Mouse (Mus musculus) intestine, embryonic 15.5 days (tissue): Measurements from ENCODE around the gene Nifk. TPM values are rescaled to one million over a fixed set of nuclear protein-coding genes. Genes with fewer than 3 reads are reported as not detected.

ENCODE experiments used
- ATAC-seq: fragments of 200-750 bp; cut with Nextera tagmentation; 2 replicates; pipeline ENCODE4 v1.8.0; 2017; ENCODE audit warnings: moderate TSS enrichment, moderate library complexity
- H3K27ac ChIP-seq: fragments of 300-500 bp; sonication (generic); 2 replicates; pipeline ENCODE4 v1.5.1; 2015; ENCODE audit warnings: mild to moderate bottlenecking, inconsistent platforms
- H3K27me3 ChIP-seq: fragments of 300-500 bp; sonication (generic); replicated peaks from 2 replicates; pipeline ENCODE4 v1.6.1; 2015; ENCODE audit warnings: inconsistent platforms
- H3K36me3 ChIP-seq: fragments of 300-500 bp; sonication (generic); 2 replicates; pipeline ENCODE4 v1.6.1; 2015; ENCODE audit warnings: inconsistent platforms
- H3K4me1 ChIP-seq: fragments of 300-500 bp; sonication (generic); replicated peaks from 2 replicates; pipeline ENCODE4 v1.6.1; 2015; ENCODE audit warnings: inconsistent platforms
- H3K4me2 ChIP-seq: fragments of 300-500 bp; sonication (generic); replicated peaks from 2 replicates; pipeline ENCODE4 v1.6.1; 2015; ENCODE audit warnings: mild to moderate bottlenecking, inconsistent platforms
- H3K4me3 ChIP-seq: fragments of 300-500 bp; sonication (generic); replicated peaks from 2 replicates; pipeline ENCODE4 v1.5.1; 2015; ENCODE audit warnings: inconsistent platforms
- H3K9ac ChIP-seq: fragments of 300-500 bp; sonication (generic); 2 replicates; pipeline ENCODE4 v1.6.1; 2015; ENCODE audit warnings: inconsistent platforms
- H3K9me3 ChIP-seq: fragments of 300-500 bp; sonication (generic); 2 replicates; pipeline ENCODE4 v1.6.1; 2016; ENCODE audit warnings: inconsistent platforms
- WGBS: fragments of 180-500 bp; shearing (Covaris S2); methylation state at CpG from one replicate; pipeline ENCODE4 v1.1.7; 2015; 5-methylcytosine and 5-hydroxymethylcytosine counted together
- polyA plus RNA-seq: library from polyadenylated mRNA; unstranded; fragments of >200 nt; fragmentation: Nextera tagmentation; extraction: Ambion mirVana; gene quantifications from 2 replicates; pipeline ENCODE4 v1.2.1, GENCODE M21; 2015

The Nifk gene
- 78.4 and 87.5 TPM in 2 replicates for polyA plus RNA-seq

- H3K9ac ChIP-seq, result peak within 1 kb of the TSS; percentile 78
- no peak within 1 kb of the TSS for H3K27ac ChIP-seq
These were observed at the start of gene Nifk for GRCm38 (mm10) chr1:118321661-118322201. Gene Nifk, plus strand, starts transcription at chr1:118321839.

GRCm38 (mm10) chr1:118275139-118275538 is 46.5 kb upstream of the Nifk start:
- no peak overlapping the region for H3K4me2 ChIP-seq
- H3K27me3 ChIP-seq, result no peaks in the 10 kb centered on the region
- H3K4me1 ChIP-seq, result no peaks in the 10 kb centered on the region
- H3K9me3 ChIP-seq, result no peaks in the 10 kb centered on the region
- no peak overlapping the region for H3K9ac ChIP-seq
- H3K36me3 ChIP-seq, result no peaks in the 10 kb centered on the region
- no peak overlapping the region for H3K4me3 ChIP-seq
- no peak overlapping the region for H3K27ac ChIP-seq
- no peak for ATAC-seq
- WGBS, result 10% methylated on average over 2 of the region's 2 CpGs

More at GRCm38 (mm10) chr1:118321661-118322201, at the start of gene Nifk:
- H3K9me3 ChIP-seq, result no peaks in the 10 kb centered on the region
- ATAC-seq, result peak; percentile 95
- H3K4me2 ChIP-seq, result peak within 1 kb of the TSS; percentile 74
- no peaks in the 10 kb centered on the region; the same call in 1 of the 2 replicates for H3K27me3 ChIP-seq
- peak within 1 kb of the TSS; percentile 73 for H3K4me3 ChIP-seq
- under 1% methylated on average over 37 of the region's 37 CpGs for WGBS
- H3K4me1 ChIP-seq, result peaks cover 11% of the 10 kb centered on the region
- H3K36me3 ChIP-seq, result peaks cover 9% of the 10 kb centered on the region; the same call in 1 of the 2 replicates

DNA sequence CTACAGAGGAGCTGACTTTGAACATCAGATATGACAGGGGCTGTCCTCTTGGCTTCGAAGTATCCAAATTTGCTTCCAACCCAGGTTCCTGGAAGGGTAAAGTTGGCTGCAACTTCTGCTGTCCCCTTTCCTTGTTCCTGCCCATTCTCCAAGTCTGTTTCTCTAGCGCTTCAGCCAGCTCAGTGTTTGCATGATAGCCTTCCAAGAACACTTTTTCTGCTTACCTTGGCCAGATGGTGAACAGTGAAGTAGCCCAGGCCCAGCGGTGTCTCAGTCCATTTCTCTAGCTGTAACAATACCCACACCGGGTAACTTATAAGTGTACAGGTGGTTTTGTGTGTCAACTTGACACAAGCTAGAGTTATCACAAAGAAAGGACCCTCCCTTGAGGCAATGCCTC is 29.3 kb upstream of the Nifk start:
- Histone ChIP-seq H3K4me3 (no peak overlapping the region), H3K36me3 (no peaks in the 10 kb centered on the region), H3K9ac (no peak overlapping the region), H3K4me2 (no peak overlapping the region), H3K9me3 (no peaks in the 10 kb centered on the region), H3K27me3 (no peaks in the 10 kb centered on the region), H3K27ac (no peak overlapping the region), H3K4me1 (no peaks in the 10 kb centered on the region)
- WGBS, result 90% methylated on average over 4 of the region's 4 CpGs
- ATAC-seq, result no peak

GRCm38 (mm10) chr1:118294192-118294591 is 27.4 kb upstream of the Nifk start:
- H3K36me3 ChIP-seq, result peaks cover 9% of the 10 kb centered on the region; the same call in 1 of the 2 replicates
- H3K27ac ChIP-seq, result no peak overlapping the region
- 97% methylated on average over 3 of the region's 3 CpGs for WGBS
- no peak overlapping the region for H3K9ac ChIP-seq
- no peaks in the 10 kb centered on the region for H3K4me1 ChIP-seq
- no peaks in the 10 kb centered on the region for H3K9me3 ChIP-seq
- ATAC-seq, result no peak
- no peak overlapping the region for H3K4me2 ChIP-seq
- H3K4me3 ChIP-seq, result no peak overlapping the region
- H3K27me3 ChIP-seq, result no peaks in the 10 kb centered on the region

DNA sequence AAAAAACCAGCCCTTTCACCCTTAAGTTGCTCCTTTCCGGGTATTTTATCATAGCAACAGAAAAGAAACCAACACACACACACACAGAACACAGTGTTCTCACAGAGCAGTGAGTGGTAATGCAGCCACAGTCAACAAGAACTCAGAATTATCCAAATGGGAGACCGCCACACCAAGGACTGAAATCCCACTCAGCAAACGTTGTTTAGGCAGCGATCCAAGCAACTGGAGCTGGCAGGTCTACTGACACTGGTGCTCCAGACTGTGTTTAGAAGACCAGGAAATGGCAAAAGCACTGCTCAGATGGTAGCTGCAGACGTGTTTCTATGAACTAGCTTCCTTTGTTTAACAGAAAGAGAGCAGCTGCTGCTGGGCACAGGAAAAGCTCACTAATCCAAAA is 26.8 kb upstream of the Nifk start:
- WGBS, result 72% methylated on average over 5 of the region's 5 CpGs
- no peaks in the 10 kb centered on the region for H3K27me3 ChIP-seq
- H3K27ac ChIP-seq, result no peak overlapping the region
- no peaks in the 10 kb centered on the region for H3K4me1 ChIP-seq
- ATAC-seq, result no peak
- no peak overlapping the region for H3K9ac ChIP-seq
- no peaks in the 10 kb centered on the region for H3K9me3 ChIP-seq
- peaks cover 10% of the 10 kb centered on the region for H3K36me3 ChIP-seq
- H3K4me2 ChIP-seq, result no peak overlapping the region
- no peak overlapping the region for H3K4me3 ChIP-seq

DNA sequence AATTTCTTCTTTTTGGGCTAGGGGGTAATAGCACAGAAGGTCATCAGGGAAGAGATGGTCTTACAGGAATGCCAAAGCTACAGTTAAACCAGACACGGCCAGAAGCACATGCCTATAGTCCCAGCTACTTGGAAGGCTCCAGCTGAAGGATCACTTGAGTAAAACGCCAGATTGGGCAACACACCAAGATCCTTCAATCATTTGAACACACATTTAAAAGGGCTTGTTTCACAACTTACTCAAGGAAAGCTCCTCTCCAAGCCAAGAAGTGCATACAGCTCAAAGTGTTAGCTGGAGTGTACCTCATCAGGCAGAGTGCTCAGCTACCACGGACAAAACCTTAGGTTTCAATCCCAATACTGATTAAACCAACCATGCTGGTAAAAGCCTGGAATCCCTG is 25.0 kb upstream of the Nifk start:
- Histone ChIP-seq H3K27me3 (no peaks in the 10 kb centered on the region), H3K4me3 (no peak overlapping the region), H3K9ac (no peak overlapping the region), H3K36me3 (peaks cover 19% of the 10 kb centered on the region), H3K4me1 (no peaks in the 10 kb centered on the region), H3K9me3 (no peaks in the 10 kb centered on the region), H3K27ac (no peak overlapping the region), H3K4me2 (no peak overlapping the region)
- WGBS, result 82% methylated on average over 3 of the region's 3 CpGs
- no peak for ATAC-seq

- H3K4me1 ChIP-seq, result no peaks in the 10 kb centered on the region
- no peak for ATAC-seq
- H3K9ac ChIP-seq, result no peak overlapping the region
- H3K9me3 ChIP-seq, result no peaks in the 10 kb centered on the region
- H3K4me3 ChIP-seq, result no peak overlapping the region
- H3K36me3 ChIP-seq, result peaks cover 27% of the 10 kb centered on the region
- no peaks in the 10 kb centered on the region for H3K27me3 ChIP-seq
- whole genome bisulfite sequencing, result 92% methylated on average over 2 of the region's 2 CpGs
- no peak overlapping the region for H3K27ac ChIP-seq
- H3K4me2 ChIP-seq, result no peak overlapping the region
These were observed 23.9 kb upstream of the Nifk start for GRCm38 (mm10) chr1:118297719-118298118.

DNA sequence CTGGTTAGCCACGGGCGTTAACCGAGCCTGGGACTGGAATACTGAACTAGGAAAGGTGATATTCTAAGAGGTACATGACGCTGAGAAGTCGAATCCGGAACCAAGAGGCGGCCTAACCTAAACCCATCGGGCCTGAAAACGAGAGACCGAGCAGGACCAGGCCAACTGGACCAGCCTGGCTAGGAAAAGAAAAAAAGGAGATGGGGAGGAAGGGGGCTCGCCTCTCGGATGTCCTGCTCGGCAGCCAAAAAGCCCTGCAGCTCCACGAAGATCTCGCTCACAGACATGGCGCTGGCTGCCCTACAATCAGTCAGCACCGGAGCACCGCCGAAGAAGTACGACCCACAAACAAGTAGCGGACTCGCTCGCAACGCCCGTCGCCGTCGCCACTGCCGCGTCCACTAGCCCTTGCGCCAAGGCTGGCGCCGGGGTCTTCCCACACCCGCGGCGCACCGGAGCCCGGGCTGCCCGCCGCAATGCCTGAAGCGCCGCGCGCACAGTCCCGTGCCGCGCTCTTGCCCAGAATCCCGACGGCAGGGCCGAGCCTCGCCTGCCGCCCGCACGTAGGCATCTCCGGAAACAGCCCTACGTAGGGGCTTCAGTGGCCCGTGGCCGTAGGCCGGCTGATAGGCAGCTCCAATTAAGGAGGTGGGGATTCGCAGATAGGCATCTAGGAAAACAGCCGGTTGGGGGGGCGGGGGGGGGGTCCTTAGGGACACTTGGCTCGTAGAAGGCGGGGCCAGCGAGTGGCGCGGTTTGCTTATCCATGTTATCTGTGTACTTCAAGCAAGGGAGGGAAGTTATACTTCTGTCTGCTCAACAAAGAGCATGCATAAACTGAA is 10.6 kb upstream of the Nifk start:
- no peaks in the 10 kb centered on the region for H3K27me3 ChIP-seq
- H3K27ac ChIP-seq, result peak overlapping the region; percentile 95
- peak overlapping the region; percentile 62 for H3K4me3 ChIP-seq
- under 1% methylated on average over 67 of the region's 67 CpGs for WGBS
- H3K36me3 ChIP-seq, result 0 out of 2 replicates have a peak, but pooled peaks cover 2% of the 10 kb centered on the region
- H3K4me2 ChIP-seq, result peak overlapping the region; percentile 65
- no peaks in the 10 kb centered on the region for H3K9me3 ChIP-seq
- peak overlapping the region; percentile 69 for H3K9ac ChIP-seq
- peak; percentile 97 for ATAC-seq
- 0 out of 2 replicates have a peak, but pooled peaks cover 3% of the 10 kb centered on the region for H3K4me1 ChIP-seq

DNA sequence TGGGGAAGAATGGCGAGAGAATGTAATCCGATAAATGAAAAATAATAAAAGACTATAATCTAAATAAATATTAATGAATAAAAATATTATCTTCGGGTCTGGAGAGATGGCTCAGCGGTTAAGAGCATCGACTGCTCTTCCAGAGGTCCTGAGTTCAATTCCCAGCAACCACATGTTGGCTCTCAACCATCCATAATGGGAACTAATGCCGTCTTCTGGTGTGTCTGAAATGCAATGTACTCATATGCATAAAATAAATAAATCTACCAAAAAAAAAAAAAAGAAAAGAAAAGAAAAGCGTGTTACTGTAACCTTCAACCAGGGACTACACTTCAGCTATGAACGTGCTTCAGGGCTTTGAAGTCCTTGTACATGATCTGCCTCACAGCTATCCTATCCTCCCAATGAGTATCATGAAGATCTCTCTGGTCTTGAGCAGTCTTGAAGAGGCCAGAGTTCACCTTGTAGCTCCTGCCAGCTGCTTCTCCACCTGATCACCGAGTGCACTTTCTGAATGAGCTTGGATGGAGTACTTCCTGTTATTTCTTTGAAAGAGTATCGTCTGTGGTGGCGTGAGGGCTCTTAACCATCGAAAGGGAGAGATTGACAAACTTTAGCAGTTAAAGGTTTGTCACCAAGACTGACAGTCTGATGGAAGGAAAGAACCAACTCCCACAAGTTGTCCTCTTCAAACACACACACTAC is 9.9 kb upstream of the Nifk start, which contains the start of gene Tsn:
Gene Tsn, minus strand, starts transcription at position 118 of the 705 bp plus-strand sequence.
- no peaks in the 10 kb centered on the region for H3K9me3 ChIP-seq
- 0 out of 2 replicates have a peak, but pooled peaks cover 3% of the 10 kb centered on the region for H3K4me1 ChIP-seq
- H3K4me3 ChIP-seq, result peak within 1 kb of the TSS; percentile 62
- no peaks in the 10 kb centered on the region for H3K36me3 ChIP-seq
- peak within 1 kb of the TSS; percentile 95 for H3K27ac ChIP-seq
- H3K4me2 ChIP-seq, result peak within 1 kb of the TSS; percentile 65
- ATAC-seq, result peak; percentile 39
- WGBS, result 50% methylated on average over 12 of the region's 12 CpGs
- H3K27me3 ChIP-seq, result no peaks in the 10 kb centered on the region
- peak within 1 kb of the TSS; percentile 69 for H3K9ac ChIP-seq

GRCm38 (mm10) chr1:118320696-118321095 is 943 bp upstream of the Nifk start:
- H3K27ac ChIP-seq, result no peak overlapping the region
- H3K9me3 ChIP-seq, result no peaks in the 10 kb centered on the region
- no peaks in the 10 kb centered on the region; the same call in 1 of the 2 replicates for H3K27me3 ChIP-seq
- H3K9ac ChIP-seq, result no peak overlapping the region
- WGBS, result 67% methylated on average over 2 of the region's 2 CpGs
- H3K36me3 ChIP-seq, result peaks cover 7% of the 10 kb centered on the region; the same call in 1 of the 2 replicates
- H3K4me2 ChIP-seq, result no peak overlapping the region
- ATAC-seq, result no peak
- peaks cover 11% of the 10 kb centered on the region for H3K4me1 ChIP-seq
- no peak overlapping the region for H3K4me3 ChIP-seq

DNA sequence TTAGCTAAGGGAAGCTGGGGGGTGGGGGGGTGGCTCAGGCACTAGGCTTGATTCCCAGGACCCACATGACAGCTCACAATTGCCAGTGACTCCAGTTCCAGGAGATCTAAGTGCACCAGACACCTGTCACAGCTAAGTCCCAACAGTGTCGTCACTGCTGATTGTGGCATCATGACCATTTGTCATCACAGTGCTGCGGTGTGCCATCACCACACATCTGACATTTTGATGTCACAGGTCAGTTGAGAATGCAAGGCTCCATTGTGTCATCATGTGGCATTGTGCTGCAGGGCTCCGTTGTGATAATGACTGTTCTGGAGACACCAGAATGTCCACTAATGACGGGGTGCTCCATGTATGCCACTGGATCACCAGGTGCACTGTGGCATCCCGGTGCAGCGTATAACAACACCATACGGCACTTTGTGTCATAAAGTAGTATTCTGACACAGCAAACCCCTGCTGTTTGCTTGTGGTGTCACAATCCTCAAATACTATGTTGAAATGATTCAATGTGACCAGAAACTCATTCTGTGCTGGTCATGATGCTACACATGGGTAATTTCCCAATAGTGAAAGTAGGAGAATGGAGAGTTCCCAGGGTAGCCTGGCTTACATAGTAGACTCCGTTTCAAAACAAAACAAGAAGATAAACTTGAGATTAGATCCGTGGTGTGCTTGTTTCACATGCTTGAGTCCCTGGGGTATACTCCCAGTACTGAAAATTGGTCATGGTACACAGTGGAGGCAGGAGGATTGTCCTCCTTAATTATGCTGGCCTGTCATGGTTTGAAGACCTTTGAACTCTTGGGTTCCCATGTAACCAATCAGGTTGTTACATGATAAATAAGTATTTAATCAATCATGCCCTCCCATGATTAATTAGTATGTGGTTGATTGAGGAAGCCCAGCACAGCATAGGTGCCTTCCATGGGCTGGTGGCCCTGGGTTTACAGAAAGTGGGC is 13.4 kb downstream of the Nifk start:
- Histone ChIP-seq H3K4me3 (no peak overlapping the region), H3K4me2 (no peak overlapping the region), H3K9me3 (no peaks in the 10 kb centered on the region), H3K4me1 (no peaks in the 10 kb centered on the region), H3K27ac (no peak overlapping the region), H3K36me3 (peaks cover 30% of the 10 kb centered on the region), H3K27me3 (no peaks in the 10 kb centered on the region), H3K9ac (no peak overlapping the region)
- no peak for ATAC-seq
- 82% methylated on average over 9 of the region's 9 CpGs for WGBS
